Mouse (Mus musculus) embryo, embryonic 10 days (tissue): ENCODE results near the gene Mybbp1a.
A peak's percentile ranks its signal among the peaks of the same experiment; 100 is the strongest.
"Not testable (repeated sequence)": the region's sequence is repeated elsewhere in the genome, so short reads cannot be mapped to it uniquely, and the experiment has no call there.

Source experiments
- DNase-seq: peaks from one replicate; pipeline ENCODE4 v3.0.0-alpha.2; 2015; ENCODE audit warnings: low spot score

The Mybbp1a gene

DNA sequence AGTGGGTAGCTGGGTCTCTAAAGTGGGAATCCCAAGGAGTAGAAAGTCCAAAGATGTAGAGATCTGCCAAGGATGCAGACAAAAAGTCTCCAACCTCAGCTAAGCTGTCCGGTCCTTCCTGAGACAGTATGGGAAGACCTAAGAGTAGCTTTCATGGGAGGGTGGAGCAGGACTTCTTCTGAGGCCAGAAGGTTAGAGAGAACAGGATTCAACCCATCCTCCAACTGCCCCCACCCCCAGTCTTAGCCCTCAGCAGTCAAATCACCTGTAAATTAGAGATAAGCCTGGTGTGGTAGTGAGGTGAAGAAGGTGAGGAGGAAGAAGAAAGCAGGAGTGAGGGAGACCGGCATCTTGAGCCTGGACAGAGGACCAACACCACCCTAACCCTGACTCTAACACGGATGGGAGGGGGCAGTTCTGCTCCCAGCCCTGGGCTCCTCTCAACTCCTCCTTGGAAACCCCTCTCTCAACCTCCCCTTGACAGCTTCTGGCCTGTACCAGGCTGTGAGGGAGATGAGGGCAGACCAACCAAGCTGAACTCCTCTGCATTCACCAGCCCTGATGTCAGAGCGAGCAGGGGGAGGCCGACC is 27.5 kb upstream of the Mybbp1a start:
- DNase-seq, result no peak

DNA sequence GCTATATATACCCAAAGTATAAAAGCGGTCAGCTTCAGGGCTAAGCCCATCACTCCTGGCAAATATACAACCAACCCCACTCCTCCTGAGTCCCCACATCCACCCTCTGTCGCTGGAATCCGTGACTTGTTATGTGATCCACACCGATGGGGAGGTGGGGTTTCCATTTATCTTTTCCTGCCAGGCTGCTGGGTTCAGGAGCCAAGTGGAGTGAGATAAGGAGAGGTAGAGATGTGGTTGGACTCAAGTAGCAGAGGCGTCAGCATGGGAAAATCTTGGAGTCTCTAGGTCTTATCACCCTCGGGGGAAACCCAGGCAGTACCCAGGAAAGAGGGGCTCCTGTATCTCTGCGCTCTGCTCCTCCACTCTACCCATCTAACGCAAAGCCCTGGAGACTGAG is 26.0 kb upstream of the Mybbp1a start:
- DNase-seq, result no peak

DNA sequence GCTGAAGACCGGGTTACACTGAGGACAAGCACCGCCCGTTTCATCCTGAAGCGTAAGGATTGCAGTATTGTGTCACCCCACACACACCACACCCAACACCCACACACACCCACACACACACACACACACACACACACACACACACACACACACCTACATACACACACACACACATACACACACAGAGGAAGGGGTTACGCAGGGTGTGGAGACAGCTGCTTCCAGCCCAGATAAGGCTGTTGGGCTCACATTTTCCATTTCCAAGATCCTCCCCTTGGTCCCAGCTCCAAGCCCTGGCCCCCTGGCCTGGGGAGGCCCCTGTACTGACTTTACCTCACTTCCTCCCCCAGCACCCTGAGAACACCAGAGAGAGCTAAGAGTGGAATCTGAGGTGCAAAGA is 24.5 kb upstream of the Mybbp1a start:
- no peak for DNase-seq

DNA sequence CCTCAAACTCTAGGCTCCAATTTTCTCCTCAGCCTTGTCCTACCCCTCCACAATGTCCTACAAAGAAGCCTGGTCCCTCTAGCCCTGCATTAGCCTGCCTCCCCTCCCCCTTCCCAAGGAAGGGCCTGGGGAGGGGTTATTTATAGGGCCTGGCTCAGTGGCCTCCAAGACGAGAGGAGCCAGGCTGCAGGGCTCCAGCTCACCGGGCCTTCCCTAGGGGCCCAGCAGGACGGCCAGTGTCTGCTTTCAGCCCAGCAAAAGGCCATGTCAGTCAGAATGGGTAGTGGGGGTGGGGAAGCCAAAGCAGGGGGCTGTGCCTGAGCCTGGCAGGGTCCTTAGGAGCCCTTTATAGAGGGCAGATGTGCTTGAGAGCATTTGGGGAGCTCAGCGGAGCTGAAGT is 23.8 kb upstream of the Mybbp1a start:
- DNase-seq, result no peak

DNA sequence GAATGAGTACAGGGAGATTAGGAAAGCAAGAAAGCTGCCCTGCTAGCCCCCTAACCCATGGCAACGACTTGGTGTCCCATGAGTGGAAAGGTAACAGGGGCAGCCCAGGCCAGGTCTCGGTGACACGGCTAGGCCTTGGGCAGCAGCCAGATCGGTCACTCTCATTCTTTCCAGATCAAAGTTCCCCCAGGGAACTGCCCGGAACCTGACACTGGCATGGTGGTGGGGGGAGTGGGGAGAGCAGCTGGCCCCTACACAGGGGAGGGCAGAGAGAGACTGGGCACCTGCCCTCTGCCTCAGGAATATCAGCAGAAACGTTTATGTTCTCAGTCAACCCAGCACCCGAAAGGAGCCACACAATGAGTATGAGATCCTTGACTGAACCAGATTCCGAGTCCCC is 22.9 kb upstream of the Mybbp1a start:
- no peak for DNase-seq

DNA sequence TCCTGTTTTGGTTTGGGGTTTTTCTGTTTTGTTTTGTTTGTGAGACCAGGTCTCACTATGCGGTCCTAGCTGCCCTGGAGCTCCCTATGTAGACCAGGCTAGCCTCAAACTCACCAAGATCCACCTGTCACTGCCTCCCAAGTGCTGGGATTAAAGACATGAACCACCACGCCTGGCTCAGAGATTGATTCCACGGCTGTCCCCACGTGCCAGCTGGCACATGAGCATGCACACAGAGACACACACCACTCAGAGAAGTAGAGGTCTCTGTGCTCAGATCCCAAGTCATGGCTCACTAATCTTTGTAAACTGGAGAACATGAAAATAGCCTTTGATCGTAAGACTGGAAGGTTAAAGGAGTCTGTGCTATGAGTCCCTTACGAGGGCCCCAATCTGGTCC is 22.1 kb upstream of the Mybbp1a start:
- no peak for DNase-seq

DNA sequence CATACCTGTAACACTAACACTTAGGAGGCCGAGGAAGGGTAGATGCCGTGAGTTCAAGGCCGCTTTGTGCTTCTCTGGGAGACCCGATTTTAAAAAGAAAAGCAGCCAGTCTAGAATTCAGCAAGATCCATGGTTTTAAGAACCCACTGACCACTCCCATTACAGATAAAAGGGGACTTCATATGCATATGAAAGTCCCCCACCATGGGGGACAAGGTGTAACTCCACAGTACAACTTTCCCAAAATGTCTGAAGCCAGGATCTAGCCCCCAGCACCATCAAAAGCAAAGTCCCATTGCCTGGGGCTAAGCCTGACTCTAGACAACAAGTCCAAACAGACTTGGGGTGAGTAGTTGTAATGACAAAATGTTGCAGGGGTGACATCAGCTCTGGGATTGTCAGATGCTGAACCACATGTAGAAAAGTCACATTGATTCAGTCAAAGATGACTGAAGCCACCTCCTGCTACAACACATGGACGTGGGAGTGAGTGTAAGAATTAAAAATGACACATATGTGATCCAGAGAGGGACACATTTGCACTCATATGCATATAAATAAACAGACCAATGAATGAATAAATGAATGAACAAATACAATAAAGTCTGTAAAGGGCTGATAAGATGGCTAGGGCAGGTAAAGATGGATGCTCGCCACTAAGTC is 20.6 kb upstream of the Mybbp1a start:
- no peak for DNase-seq

DNA sequence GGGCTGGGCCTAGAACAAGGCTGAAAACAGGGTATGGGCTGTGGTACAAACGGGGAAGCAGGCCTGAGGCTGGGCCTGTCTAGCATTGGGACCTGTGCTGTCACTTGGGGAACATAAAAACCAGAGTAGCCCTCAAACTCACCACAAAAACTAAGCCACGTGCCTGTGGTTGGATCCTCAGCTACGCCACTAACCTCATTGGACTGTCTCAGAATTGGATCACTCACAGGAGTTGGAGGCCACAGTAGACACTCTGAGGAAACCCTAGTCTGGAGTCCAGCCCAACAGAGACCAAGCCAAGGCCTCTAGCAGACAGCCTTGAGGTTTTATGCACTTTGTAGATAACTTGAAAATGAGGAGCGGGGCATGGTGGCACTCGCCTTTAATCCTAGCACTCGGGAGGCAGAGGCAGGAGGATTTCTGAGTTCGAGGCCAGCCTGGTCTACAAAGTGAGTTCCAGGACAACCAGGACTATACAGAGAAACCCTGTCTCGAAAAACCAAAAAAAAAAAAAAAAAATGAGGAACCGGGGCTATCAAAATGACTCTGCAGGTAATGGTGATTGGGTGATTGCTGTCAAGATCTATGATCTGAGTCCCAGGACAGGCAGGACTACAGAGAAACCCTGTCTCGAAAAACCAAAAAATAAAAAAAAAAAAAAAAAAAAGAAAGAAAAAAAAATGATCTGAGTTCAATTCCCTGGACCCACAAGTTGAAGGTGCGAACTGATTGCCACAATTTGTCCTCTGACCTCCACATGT is 19.5 kb upstream of the Mybbp1a start:
- no peak for DNase-seq

DNA sequence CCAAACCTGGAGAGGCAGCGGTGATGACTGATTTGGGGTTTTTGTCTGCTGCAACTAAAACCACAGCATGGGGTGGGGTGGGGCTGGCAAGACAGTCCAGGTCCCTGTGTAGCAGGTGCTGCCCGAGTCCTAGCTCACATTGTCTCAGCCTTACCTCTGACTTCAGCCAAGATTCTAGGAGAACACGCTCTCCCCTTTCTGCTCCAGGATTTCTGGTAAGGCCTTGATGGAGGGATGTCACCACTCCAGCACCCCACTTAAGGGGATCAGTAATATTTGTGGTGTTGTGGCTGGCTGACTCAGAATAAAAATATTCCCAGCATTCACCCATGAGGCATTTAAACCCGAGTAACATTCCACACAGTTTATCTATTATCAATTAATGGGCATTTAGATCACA is 17.5 kb upstream of the Mybbp1a start:
- no peak for DNase-seq

DNA sequence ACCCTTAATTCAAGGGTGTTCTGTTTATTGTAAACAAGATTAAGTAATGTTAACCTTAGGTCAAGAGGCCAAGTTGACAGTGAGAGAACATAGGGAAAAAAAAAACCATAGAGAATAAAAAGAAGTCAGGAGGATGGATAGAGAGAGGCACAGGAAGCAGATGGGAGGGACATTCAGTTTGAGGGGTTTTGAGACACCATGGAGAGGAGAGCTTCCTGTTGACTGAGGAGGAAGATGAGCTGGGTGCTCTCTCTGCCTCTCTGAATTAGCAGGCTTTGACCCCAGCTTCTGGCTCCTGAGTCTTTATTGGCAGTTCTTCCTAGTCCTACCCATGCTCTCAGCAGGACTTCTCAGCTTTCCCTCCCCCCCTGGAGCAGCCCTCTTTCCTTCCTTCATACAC is 16.0 kb upstream of the Mybbp1a start:
- no peak for DNase-seq

DNA sequence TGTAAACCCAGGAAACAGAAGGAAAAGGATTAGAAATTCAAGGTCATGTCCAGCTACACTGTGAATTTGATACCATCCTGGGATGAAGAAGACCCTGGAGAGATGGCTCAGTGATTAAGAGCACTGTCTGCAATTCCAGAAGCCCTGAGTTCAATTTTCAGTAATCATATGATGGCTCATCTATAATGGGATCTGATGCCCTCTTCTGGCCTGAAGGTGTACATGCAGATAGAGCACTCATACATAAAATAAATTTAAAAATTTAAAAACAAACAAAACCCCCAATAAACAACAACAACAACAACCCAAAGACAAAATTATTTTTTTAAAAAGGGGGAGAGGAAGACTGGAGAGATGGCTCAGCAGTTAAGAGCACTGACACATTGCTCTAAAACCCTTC is 14.3 kb upstream of the Mybbp1a start:
- no peak for DNase-seq

DNA sequence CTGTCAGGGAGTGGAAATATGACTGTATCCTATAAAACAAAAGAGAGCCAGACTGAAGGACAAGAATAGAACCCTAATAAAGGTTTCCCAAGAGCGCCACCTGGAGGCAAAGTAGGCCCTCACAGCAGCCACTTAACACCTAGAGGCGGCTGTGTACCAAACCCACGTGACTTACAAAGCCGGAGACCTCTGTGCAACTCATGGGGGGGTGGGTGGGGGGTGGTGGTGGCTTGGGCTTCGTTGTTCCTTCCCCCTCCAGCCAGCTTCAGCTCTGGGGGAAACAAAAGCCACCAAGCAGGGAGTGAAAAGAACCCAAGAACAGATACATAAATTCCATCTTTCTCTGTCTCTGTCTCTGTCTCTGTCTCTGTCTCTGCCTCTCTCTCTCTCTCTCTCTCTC is 12.5 kb upstream of the Mybbp1a start:
- DNase-seq, result peak; percentile 83

DNA sequence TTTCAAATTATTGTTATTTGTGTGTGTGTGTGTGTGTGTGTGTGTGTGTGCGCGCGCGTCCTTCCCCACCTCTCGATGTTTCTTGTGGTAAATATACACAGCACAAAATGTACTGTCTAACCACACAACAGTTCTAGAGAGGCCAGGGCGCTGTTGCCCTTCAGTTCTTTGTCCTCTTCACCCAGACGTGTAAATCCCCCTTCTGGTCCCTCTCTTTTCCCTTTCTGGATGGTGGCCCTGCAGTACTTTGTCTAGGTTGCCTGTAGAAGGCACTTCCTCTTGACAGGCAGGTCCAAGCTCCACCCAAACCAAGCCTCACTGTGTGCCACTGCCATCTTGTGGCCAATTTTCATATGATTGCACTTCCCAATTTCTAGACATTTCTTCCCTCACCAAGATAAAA is 11.9 kb upstream of the Mybbp1a start:
- DNase-seq, result peak; percentile 89

DNA sequence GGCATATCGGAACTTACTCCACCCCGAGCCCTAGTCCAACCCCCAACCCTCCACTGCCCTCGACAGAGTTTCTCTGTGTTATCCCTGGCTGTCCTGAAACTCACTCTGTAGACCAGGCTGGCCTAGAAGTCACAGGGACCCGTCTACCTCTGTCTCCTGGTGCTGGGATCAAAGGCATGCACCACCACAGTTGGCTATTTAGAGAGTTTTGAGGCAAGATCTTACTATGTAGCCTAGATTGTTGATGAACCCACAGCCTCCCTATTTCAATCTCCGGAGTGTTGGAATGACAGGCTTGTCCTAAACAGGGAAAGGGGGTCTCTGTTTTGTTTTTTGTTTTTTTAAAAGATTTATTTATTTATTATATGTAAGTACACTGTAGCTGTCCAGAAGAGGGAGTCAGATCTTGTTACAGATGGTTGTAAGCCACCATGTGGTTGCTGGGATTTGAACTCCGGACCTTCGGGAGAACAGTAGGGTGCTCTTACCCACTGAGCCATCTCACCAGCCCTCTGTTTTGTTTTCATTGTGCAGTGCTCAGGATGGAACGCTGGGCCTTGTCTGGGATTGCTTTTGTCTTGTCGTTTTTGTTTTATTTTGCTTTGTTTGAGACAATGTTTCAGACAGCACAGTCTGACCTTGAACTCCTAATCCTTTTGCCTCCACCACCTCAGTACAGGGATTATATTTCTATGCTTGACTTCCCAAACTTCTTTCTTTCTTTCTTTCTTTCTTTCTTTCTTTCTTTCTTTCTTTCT is 10.7 kb upstream of the Mybbp1a start:
- not testable (repeated sequence) for DNase-seq

DNA sequence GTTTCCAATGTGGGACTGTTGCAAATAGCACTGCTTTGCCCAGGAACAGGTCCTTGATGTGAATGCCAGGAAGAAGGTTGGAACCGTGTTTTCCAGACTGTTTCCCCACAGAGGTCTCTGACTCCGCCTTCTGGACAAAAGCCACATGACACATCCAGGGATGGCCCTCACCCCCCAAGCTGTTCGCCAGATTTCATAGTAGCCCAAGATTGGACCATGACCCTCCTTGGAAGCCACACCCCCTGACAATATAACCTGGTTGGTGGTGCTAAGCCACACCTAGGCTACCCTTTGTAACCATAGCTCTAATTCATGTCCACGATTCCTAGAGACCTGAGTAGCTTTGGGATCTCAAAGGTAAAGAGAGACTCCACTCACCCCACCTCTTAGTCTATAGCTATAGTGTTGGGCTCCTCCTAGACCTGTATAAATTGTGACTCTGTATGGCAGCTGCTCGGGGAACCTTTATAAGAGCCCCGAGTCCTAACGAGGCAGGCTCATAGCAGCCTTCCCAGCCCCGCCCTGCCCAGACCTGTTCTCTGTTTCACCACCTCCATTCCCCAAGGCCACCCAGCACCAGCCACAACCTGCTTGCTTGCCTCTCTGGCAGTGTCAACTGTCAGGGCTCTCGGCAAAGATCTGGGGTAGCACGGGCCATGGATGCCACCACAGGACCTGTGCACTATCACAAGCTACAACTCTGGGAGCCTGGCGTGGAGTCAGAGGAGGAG is 6.0 kb upstream of the Mybbp1a start, which contains the start of gene Ggt6:
TSS of gene Ggt6 (plus strand) at position 564 of the 731 bp plus-strand sequence.
- DNase-seq, result no peak

DNA sequence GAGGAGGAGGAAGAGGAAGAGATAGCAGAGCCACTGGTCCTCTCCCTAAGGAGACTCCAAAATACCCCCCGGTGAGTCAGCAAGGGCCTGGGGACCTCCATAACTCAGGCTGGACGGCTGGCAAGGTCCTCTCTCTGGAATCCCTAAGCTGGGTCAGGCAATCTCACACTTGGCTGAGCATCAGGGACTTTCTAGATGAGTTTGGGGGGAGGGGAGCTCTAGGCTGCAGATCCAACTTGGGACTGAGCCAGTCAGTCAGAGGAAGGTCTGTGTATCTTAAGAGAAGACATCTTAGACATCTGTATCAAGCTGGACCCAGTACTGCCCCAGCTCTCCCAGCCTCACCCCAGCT is 5.5 kb upstream of the Mybbp1a start:
- DNase-seq, result no peak

DNA sequence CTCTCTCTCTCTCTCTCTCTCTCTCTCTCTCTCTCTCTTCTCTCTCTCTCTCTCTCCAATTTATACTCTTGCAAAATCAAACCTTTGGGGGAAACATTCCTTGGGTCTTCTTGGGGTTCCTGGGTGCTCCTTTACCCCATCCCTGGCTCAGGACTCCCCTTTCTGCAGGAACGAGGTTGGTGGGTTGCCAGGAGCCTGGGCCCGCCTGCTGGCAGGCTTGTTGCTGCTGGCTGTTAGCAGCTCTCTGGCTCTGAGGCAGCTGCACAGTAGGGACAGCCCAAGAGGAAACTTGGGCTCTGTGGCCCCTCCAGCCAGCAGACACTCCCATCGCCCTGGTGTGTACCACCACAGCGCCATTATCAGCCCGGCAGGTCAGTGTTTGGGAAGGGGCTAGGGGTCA is 4.9 kb upstream of the Mybbp1a start:
- DNase-seq, result no peak

DNA sequence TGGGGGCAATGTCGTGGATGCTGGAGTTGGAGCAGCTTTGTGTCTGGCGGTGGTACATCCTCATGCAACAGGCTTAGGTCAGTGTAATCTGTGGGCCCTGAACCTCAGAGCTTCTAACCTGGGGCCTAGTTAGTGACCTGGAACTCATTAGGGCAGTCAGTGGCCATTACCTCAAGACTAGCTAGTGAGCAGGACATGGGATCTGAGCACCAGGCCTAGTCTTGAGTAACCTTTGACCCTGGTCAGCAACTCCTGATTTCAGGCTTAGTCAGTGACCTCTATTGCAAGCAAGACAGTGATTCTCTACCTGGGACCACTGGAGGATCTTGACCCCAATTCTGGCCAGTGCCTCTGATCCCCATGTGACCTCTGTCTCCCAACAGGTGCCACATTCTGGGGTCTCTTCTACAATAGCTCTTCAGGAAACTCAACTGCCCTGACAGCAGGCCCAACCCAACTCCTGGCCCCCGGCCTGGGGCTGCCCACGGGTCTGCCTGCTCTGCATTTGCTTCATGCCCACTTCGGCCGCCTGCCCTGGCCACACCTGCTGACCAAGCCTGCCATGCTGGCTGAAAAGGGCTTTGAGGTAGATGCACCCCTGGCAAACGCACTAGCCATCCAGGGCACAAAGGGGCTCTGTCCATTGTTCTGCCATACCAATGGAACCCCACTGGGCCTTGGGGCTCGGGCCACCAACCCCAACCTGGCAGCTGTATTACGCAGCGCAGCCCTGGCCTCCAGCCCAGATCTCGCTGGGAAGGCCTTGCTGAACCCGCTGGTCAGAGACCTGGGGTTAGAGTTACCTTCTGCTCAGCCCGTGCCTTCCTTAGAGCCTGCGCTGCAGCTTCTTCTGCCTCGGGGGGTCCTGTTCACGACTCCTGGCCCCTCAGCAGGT is 4.2 kb upstream of the Mybbp1a start:
- no peak for DNase-seq

DNA sequence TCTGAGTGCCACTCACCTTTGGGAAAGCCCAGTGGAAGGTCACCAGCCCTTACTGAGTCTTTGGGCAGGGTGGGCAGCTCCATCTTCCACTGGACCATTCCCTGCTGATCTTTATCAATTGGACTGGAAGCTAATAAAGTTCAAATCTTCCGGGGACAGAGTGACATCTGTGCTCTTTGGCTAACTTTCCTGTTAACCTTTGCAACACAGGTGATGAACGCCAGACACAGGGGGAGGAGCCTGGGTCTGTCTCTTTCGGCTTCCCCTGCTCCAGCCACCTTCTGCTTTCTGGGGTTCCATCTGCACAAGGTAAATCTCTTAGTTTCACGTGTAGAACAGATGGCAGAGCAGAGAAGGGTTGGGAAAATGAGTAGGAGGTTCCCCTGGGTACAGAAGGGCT is 2.7 kb upstream of the Mybbp1a start:
- no peak for DNase-seq

DNA sequence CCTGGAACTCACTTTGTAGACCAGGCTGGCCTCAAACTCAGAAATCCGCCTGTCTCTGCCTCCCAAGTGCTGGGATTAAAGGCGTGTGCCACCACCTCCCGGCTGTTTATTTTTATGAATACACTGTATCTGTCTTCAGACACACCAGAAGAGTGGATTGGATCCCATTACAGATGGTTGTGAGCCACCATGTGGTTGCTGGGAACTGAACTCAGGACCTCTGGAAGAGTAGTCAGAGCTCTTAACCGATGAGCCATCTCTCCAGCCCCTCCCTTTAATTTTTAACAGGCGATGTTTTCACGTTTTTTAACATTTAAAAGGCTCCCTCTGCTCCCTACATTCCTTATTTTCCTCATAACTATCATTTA is 574 bp upstream of the Mybbp1a start:
- not testable (repeated sequence) for DNase-seq
